Mouse (Mus musculus): Measurements from ENCODE around the gene Olfr19.
"Not testable (repeated sequence)": the region's sequence is repeated elsewhere in the genome, so short reads cannot be mapped to it uniquely, and the experiment has no call there.

Olfr19 gene

GRCm38 (mm10) chr16:16676305-16676704 lies at the start of gene Olfr19:
Gene Olfr19 (minus strand): TSS chr16:16676405.
- DNase-seq (ENCODE audit: low spot score) = no peak

- no peak for DNase-seq (ENCODE audit: low spot score)
Observed at GRCm38 (mm10) chr16:16684975-16685374, 8.8 kb upstream of the Olfr19 start.

- DNase-seq (ENCODE audit: low spot score) = no peak
Observed at GRCm38 (mm10) chr16:16684053-16684452, 7.8 kb upstream of the Olfr19 start.

- DNase-seq (ENCODE audit: low spot score) = no peak
Observed at GRCm38 (mm10) chr16:16664994-16665393, 11.2 kb downstream of the Olfr19 start.

GRCm38 (mm10) chr16:16664516-16664915 lies 11.7 kb downstream of the Olfr19 start:
- not testable (repeated sequence) for DNase-seq (ENCODE audit: low spot score)

GRCm38 (mm10) chr16:16645148-16645547 lies 31.1 kb downstream of the Olfr19 start:
- no peak for DNase-seq (ENCODE audit: low spot score)

GRCm38 (mm10) chr16:16633730-16634129 lies 42.5 kb downstream of the Olfr19 start:
- no peak for DNase-seq (ENCODE audit: low spot score)

Measured in ovary, postnatal 10 days (tissue).